Mouse (Mus musculus) liver, embryonic 14.5 days (tissue): ENCODE results near the gene Fcf1. TPM values are rescaled to one million over a fixed set of nuclear protein-coding genes. Genes with fewer than 3 reads are reported as not detected.

Source experiments
- ATAC-seq: fragments of 200-750 bp; cut with Nextera tagmentation; 2 replicates; pipeline ENCODE4 v1.8.0; 2017; ENCODE audit warnings: moderate number of reproducible peaks, mild to moderate bottlenecking, moderate library complexity; ENCODE audit not compliant: insufficient read depth
- DNase-seq, 3 experiments: peaks; one replicate each; pipeline ENCODE4 v3.0.0-alpha.2; 2012 to 2013; ENCODE audit warnings: low read depth in 3 of 3, low spot score in 3 of 3
- H3K27ac ChIP-seq: fragments of 300-500 bp; sonication (generic); 2 replicates; pipeline ENCODE4 v1.5.1; 2014; ENCODE audit warnings: moderate library complexity, mild to moderate bottlenecking, control low read depth, inconsistent platforms
- H3K27me3 ChIP-seq: fragments of 300-500 bp; sonication (generic); 2 replicates; pipeline ENCODE4 v1.6.1; 2014; ENCODE audit warnings: mild to moderate bottlenecking, low read length, moderate library complexity; ENCODE audit not compliant: control insufficient read depth, insufficient read depth
- H3K36me3 ChIP-seq: fragments of 300-500 bp; sonication (generic); replicated peaks from 2 replicates; pipeline ENCODE4 v1.6.1; 2014; ENCODE audit warnings: low read depth; ENCODE audit not compliant: control insufficient read depth, insufficient read depth
- H3K4me1 ChIP-seq, 2 experiments: fragments of 200-500 bp in 1 of 2; fragments of 300-500 bp in 1 of 2; sonication (generic) in 1 of 2; replicated peaks; 2 replicates each; pipeline ENCODE4 v1.6.1; 2012 to 2014; ENCODE audit warnings: antibody characterized with exemption in 1 of 2, inconsistent platforms in 1 of 2, low read length in 1 of 2; ENCODE audit not compliant: control insufficient read depth in 2 of 2, insufficient read depth in 2 of 2
- H3K4me2 ChIP-seq: fragments of 300-500 bp; sonication (generic); 2 replicates; pipeline ENCODE4 v1.6.1; 2014; ENCODE audit warnings: low read depth, mild to moderate bottlenecking, control low read depth, moderate library complexity
- H3K4me3 ChIP-seq, 2 experiments: fragments of 200-500 bp in 1 of 2; fragments of 300-500 bp in 1 of 2; sonication (generic) in 1 of 2; 2 replicates each; pipeline ENCODE4 v1.5.1; 2012 to 2014; ENCODE audit warnings: low read depth in 2 of 2, low read length in 2 of 2, mild to moderate bottlenecking in 2 of 2, control low read depth in 1 of 2, inconsistent platforms in 1 of 2, moderate library complexity in 1 of 2; ENCODE audit not compliant: insufficient read depth in 1 of 2
- H3K9ac ChIP-seq: fragments of 300-500 bp; sonication (generic); replicated peaks from 2 replicates; pipeline ENCODE4 v1.6.1; 2014; ENCODE audit warnings: mild to moderate bottlenecking, control low read depth, moderate library complexity
- H3K9me3 ChIP-seq: fragments of 300-500 bp; sonication (generic); 2 replicates; pipeline ENCODE4 v1.6.1; 2016; ENCODE audit warnings: low read length, mixed read lengths; ENCODE audit not compliant: control insufficient read depth
- CTCF ChIP-seq: IDR thresholded peaks from 2 replicates; pipeline ENCODE4 v1.5.1; 2016; ENCODE audit warnings: antibody characterized with exemption, low read depth, control low read depth
- EP300 ChIP-seq: IDR thresholded peaks from 2 replicates; pipeline ENCODE4 v1.6.1; 2016; ENCODE audit warnings: antibody characterized with exemption, low read depth
- WGBS: fragments of 180-500 bp; shearing (Covaris S2); extraction: QIAGEN DNeasy Blood & Tissue Kit; methylation state at CpG from one replicate; pipeline ENCODE4 v1.1.7; 2014; ENCODE audit not compliant: insufficient replicate concordance; 5-methylcytosine and 5-hydroxymethylcytosine counted together
- polyA plus RNA-seq, 2 experiments: library from polyadenylated mRNA; depleted of rRNA in 1 of 2; stranded (reverse) in 1 of 2; unstranded in 1 of 2; fragments of >200 nt; fragmentation: Nextera tagmentation in 1 of 2; extraction: Ambion mirVana in 1 of 2; gene quantifications; 2 replicates each; pipeline versions ENCODE4 v1.2.1 to v1.2.3; 2012 to 2014

The Fcf1 gene
- polyA plus RNA-seq, 2 experiments, result 86.1 to 102 TPM

DNA sequence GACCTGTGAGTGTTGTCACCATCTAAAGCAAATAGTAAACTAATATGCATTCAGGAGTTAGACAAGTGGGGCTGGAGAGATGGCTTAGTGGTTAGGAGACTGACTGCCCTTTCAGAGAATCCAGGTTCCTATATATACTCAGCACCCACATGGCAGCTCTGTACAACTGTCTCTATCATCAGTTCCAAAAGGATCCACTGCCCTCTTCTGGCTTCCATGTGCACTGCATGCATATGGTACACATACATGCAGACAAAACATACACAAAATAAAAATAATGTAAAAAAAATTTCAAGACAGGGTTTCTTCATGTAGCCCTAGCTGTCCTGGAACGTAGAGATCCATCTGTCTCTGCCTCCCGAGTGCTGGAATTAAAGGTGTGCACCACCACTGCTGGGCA is 62.0 kb downstream of the Fcf1 start:
- WGBS, result 79% methylated on average over 2 of the region's 2 CpGs
- TF ChIP-seq EP300, result no peak
- peak; percentile 65 for TF ChIP-seq CTCF
- DNase-seq, result peak; percentile 17 to 40 (median 24)
- no peaks in the 10 kb centered on the region for H3K9me3 ChIP-seq
- no peaks in the 10 kb centered on the region for H3K4me1 ChIP-seq
- H3K4me2 ChIP-seq, result no peak overlapping the region
- no peak for ATAC-seq
- peaks cover 5% of the 10 kb centered on the region; the same call in 1 of the 2 replicates for H3K36me3 ChIP-seq
- H3K27me3 ChIP-seq, result no peaks in the 10 kb centered on the region
- no peak overlapping the region for H3K9ac ChIP-seq
- no peak overlapping the region for H3K27ac ChIP-seq
- H3K4me3 ChIP-seq, result no peak overlapping the region

Other genes with a start within 250 kb of the Fcf1 start
- gene Npc2, start 197.7 kb upstream of the Fcf1 start, polyA plus RNA-seq (2012; rRNA removed), result 15.6 and 22.5 TPM in 2 replicates
- 18.0 and 19.4 TPM in 2 replicates for gene Npc2, start 197.7 kb upstream of the Fcf1 start, polyA plus RNA-seq (2014; fragmentation: Nextera tagmentation; extraction: Ambion mirVana)
- 54.1 and 60.3 TPM in 2 replicates for gene Isca2, start 197.6 kb upstream of the Fcf1 start, polyA plus RNA-seq (2012; rRNA removed)
- 93.0 and 105 TPM in 2 replicates for gene Isca2, start 197.6 kb upstream of the Fcf1 start, polyA plus RNA-seq (2014; fragmentation: Nextera tagmentation; extraction: Ambion mirVana)
- gene Ltbp2, start 94.4 kb upstream of the Fcf1 start, polyA plus RNA-seq (2012; rRNA removed), result 0.12 and 0.21 TPM in 2 replicates
- gene Ltbp2, start 94.4 kb upstream of the Fcf1 start, polyA plus RNA-seq (2014; fragmentation: Nextera tagmentation; extraction: Ambion mirVana), result 0.08 and 0.16 TPM in 2 replicates
- 15.4 and 16.1 TPM in 2 replicates for gene Arel1, start within 50 bp of the Fcf1 start, polyA plus RNA-seq (2012; rRNA removed)
- 14.8 and 17.4 TPM in 2 replicates for gene Arel1, start within 50 bp of the Fcf1 start, polyA plus RNA-seq (2014; fragmentation: Nextera tagmentation; extraction: Ambion mirVana)
- 6.4 and 9.8 TPM in 2 replicates for gene Ylpm1, start 25.4 kb downstream of the Fcf1 start, polyA plus RNA-seq (2012; rRNA removed)
- 8.3 and 9.7 TPM in 2 replicates for gene Ylpm1, start 25.4 kb downstream of the Fcf1 start, polyA plus RNA-seq (2014; fragmentation: Nextera tagmentation; extraction: Ambion mirVana)
- 1.0 and 1.2 TPM in 2 replicates for gene Prox2, start 139.9 kb downstream of the Fcf1 start, polyA plus RNA-seq (2012; rRNA removed)
- 2.2 and 2.8 TPM in 2 replicates for gene Prox2, start 139.9 kb downstream of the Fcf1 start, polyA plus RNA-seq (2014; fragmentation: Nextera tagmentation; extraction: Ambion mirVana)
- 54.6 and 73.7 TPM in 2 replicates for gene Dlst, start 139.9 kb downstream of the Fcf1 start, polyA plus RNA-seq (2012; rRNA removed)
- gene Dlst, start 139.9 kb downstream of the Fcf1 start, polyA plus RNA-seq (2014; fragmentation: Nextera tagmentation; extraction: Ambion mirVana), result 59.2 and 67.8 TPM in 2 replicates
- 0.31 and 0.57 TPM in 2 replicates for gene Rps6kl1, start 180.4 kb downstream of the Fcf1 start, polyA plus RNA-seq (2012; rRNA removed)
- gene Rps6kl1, start 180.4 kb downstream of the Fcf1 start, polyA plus RNA-seq (2014; fragmentation: Nextera tagmentation; extraction: Ambion mirVana), result 0.30 and 0.57 TPM in 2 replicates
- 0.09 and 0.32 TPM in 2 replicates for gene Pgf, start 206.9 kb downstream of the Fcf1 start, polyA plus RNA-seq (2012; rRNA removed)
- 0.08 and 0.34 TPM in 2 replicates for gene Pgf, start 206.9 kb downstream of the Fcf1 start, polyA plus RNA-seq (2014; fragmentation: Nextera tagmentation; extraction: Ambion mirVana)
- gene Eif2b2, start 248.6 kb downstream of the Fcf1 start, polyA plus RNA-seq (2012; rRNA removed), result 38.3 and 47.8 TPM in 2 replicates
- gene Eif2b2, start 248.6 kb downstream of the Fcf1 start, polyA plus RNA-seq (2014; fragmentation: Nextera tagmentation; extraction: Ambion mirVana), result 39.9 and 49.4 TPM in 2 replicates